Mouse (Mus musculus) MEL (cell line): ENCODE data around the gene Arap2. TPM values are rescaled to one million over a fixed set of nuclear protein-coding genes. Genes with fewer than 3 reads are reported as not detected.

ENCODE experiments used
- DNase-seq: peaks from one replicate; pipeline ENCODE4 v3.0.0; 2011; ENCODE audit warnings: low read depth, low spot score
- H3K27ac ChIP-seq: 2 replicates; pipeline ENCODE4 v1.5.1; 2012; ENCODE audit warnings: low read depth, mild to moderate bottlenecking, control low read depth, low read length, moderate library complexity; ENCODE audit not compliant: control insufficient read depth
- H3K27me3 ChIP-seq, 2 experiments: fragments of 150-350 bp in 1 of 2; sonication (generic) in 1 of 2; 2 replicates each; pipeline ENCODE4 v1.6.1; 2012; ENCODE audit warnings: low read length in 2 of 2, mild to moderate bottlenecking in 2 of 2, improper control_type of control experiment in 1 of 2, moderate library complexity in 1 of 2; ENCODE audit not compliant: insufficient read depth in 2 of 2, control insufficient read depth in 1 of 2
- H3K36me3 ChIP-seq, 2 experiments: 2 replicates each; pipeline ENCODE4 v1.6.1; 2012 to 2014; ENCODE audit warnings: low read length in 2 of 2, improper control_type of control experiment in 1 of 2, inconsistent platforms in 1 of 2, mild to moderate bottlenecking in 1 of 2; ENCODE audit not compliant: insufficient read depth in 2 of 2, control insufficient read depth in 1 of 2
- H3K4me1 ChIP-seq, 2 experiments: fragments of 150-350 bp in 1 of 2; sonication (generic) in 1 of 2; 2 replicates each; pipeline ENCODE4 v1.6.1; 2012; ENCODE audit warnings: low read length in 2 of 2, improper control_type of control experiment in 1 of 2, mild to moderate bottlenecking in 1 of 2; ENCODE audit not compliant: insufficient read depth in 2 of 2, control insufficient read depth in 1 of 2
- H3K4me3 ChIP-seq, 2 experiments: fragments of 150-350 bp in 1 of 2; sonication (generic) in 1 of 2; 2 replicates each; pipeline ENCODE4 v1.5.1; 2012; ENCODE audit warnings: low read depth in 2 of 2, low read length in 2 of 2, mild to moderate bottlenecking in 2 of 2, moderate library complexity in 2 of 2, control low read depth in 1 of 2, improper control_type of control experiment in 1 of 2; ENCODE audit not compliant: control insufficient read depth in 1 of 2, insufficient read depth in 1 of 2
- H3K79me2 ChIP-seq: 2 replicates; pipeline ENCODE4 v1.6.1; 2012; ENCODE audit warnings: mild to moderate bottlenecking, low read length, moderate library complexity; ENCODE audit not compliant: control insufficient read depth, poor library complexity, insufficient read depth
- H3K9ac ChIP-seq: 2 replicates; pipeline ENCODE4 v1.6.1; 2012; ENCODE audit warnings: low read depth, mild to moderate bottlenecking, control low read depth, low read length, moderate library complexity; ENCODE audit not compliant: control insufficient read depth, poor library complexity, severe bottlenecking
- H3K9me3 ChIP-seq: fragments of 150-350 bp; sonication (generic); replicated peaks from 2 replicates; pipeline ENCODE4 v1.6.1; 2012; ENCODE audit warnings: mild to moderate bottlenecking, low read length, improper control_type of control experiment, moderate library complexity; ENCODE audit not compliant: insufficient read depth
- BHLHE40 ChIP-seq: IDR thresholded peaks from 2 replicates; pipeline ENCODE4 v1.6.1; 2012; ENCODE audit warnings: low read depth, mild to moderate bottlenecking, inconsistent platforms, low read length, improper control_type of control experiment, borderline replicate concordance
- CHD2 ChIP-seq: IDR thresholded peaks from 2 replicates; pipeline ENCODE4 v1.6.1; 2011; ENCODE audit warnings: low read length, improper control_type of control experiment
- EP300 ChIP-seq, 2 experiments: IDR thresholded peaks; 2 replicates each; pipeline ENCODE4 v1.6.1; 2011; ENCODE audit warnings: improper control_type of control experiment in 2 of 2, low read length in 2 of 2, low read depth in 1 of 2, mild to moderate bottlenecking in 1 of 2
- GABPA ChIP-seq: IDR thresholded peaks from 2 replicates; pipeline ENCODE4 v1.6.1; 2012; ENCODE audit warnings: low read depth, mild to moderate bottlenecking, inconsistent platforms, low read length, improper control_type of control experiment, moderate library complexity
- KAT2A ChIP-seq: conservative IDR thresholded peaks from 2 replicates; pipeline ENCODE4 v1.6.1; 2012; ENCODE audit warnings: low read depth, low read length, improper control_type of control experiment, inconsistent platforms
- MAX ChIP-seq: IDR thresholded peaks from 2 replicates; pipeline ENCODE4 v1.6.1; 2011; ENCODE audit warnings: low read length, improper control_type of control experiment
- MAZ ChIP-seq: IDR thresholded peaks from 2 replicates; pipeline ENCODE4 v1.6.1; 2012; ENCODE audit warnings: low read depth, mild to moderate bottlenecking, inconsistent platforms, low read length, improper control_type of control experiment
- MYC ChIP-seq: IDR thresholded peaks from 2 replicates; pipeline ENCODE4 v1.6.1; 2011; ENCODE audit warnings: low read depth, mild to moderate bottlenecking, low read length, improper control_type of control experiment, moderate library complexity
- POLR2A ChIP-seq, 2 experiments: IDR thresholded peaks; 2 replicates each; pipeline ENCODE4 v1.6.1; 2011 to 2012; ENCODE audit warnings: low read length in 2 of 2, mild to moderate bottlenecking in 2 of 2, control low read depth in 1 of 2, improper control_type of control experiment in 1 of 2, low read depth in 1 of 2, moderate library complexity in 1 of 2; ENCODE audit not compliant: control insufficient read depth in 1 of 2, insufficient read depth in 1 of 2, poor library complexity in 1 of 2
- POLR2AphosphoS5 ChIP-seq: IDR thresholded peaks from 2 replicates; pipeline ENCODE4 v1.6.1; 2012; ENCODE audit warnings: low read depth, borderline replicate concordance, mild to moderate bottlenecking, inconsistent platforms, low read length, moderate library complexity, mixed read lengths
- SMC3 ChIP-seq: IDR thresholded peaks from 2 replicates; pipeline ENCODE4 v1.6.1; 2011; ENCODE audit warnings: low read depth, low read length, improper control_type of control experiment
- TBP ChIP-seq: IDR thresholded peaks from 2 replicates; pipeline ENCODE4 v1.8.0; 2011; ENCODE audit warnings: low read depth, low read length, improper control_type of control experiment
- TCF12 ChIP-seq: IDR thresholded peaks from 2 replicates; pipeline ENCODE4 v1.6.1; 2014; ENCODE audit warnings: low read depth, mild to moderate bottlenecking, inconsistent platforms, low read length, improper control_type of control experiment, moderate library complexity
- UBTF ChIP-seq: IDR thresholded peaks from 2 replicates; pipeline ENCODE4 v1.6.1; 2012; ENCODE audit warnings: low read depth, mild to moderate bottlenecking, inconsistent platforms, low read length, improper control_type of control experiment, moderate library complexity, borderline replicate concordance; ENCODE audit not compliant: insufficient read depth
- USF1 ChIP-seq: IDR thresholded peaks from 2 replicates; pipeline ENCODE4 v1.6.1; 2014; ENCODE audit warnings: low read depth, mild to moderate bottlenecking, inconsistent platforms, low read length, improper control_type of control experiment, moderate library complexity
- USF2 ChIP-seq, 2 experiments: IDR thresholded peaks; 2 replicates each; pipeline ENCODE4 v1.6.1; 2011 to 2012; ENCODE audit warnings: improper control_type of control experiment in 2 of 2, low read length in 2 of 2, borderline replicate concordance in 1 of 2, inconsistent platforms in 1 of 2, low read depth in 1 of 2, mild to moderate bottlenecking in 1 of 2; ENCODE audit not compliant: insufficient read depth in 1 of 2
- ZC3H11A ChIP-seq: IDR thresholded peaks from 2 replicates; pipeline ENCODE4 v1.6.1; 2012; ENCODE audit warnings: low read depth, mild to moderate bottlenecking, inconsistent platforms, low read length, improper control_type of control experiment
- ZNF384 ChIP-seq: IDR thresholded peaks from 2 replicates; pipeline ENCODE4 v1.6.1; 2012; ENCODE audit warnings: low read depth, mild to moderate bottlenecking, inconsistent platforms, low read length, improper control_type of control experiment
- polyA plus RNA-seq, 2 experiments: library from polyadenylated mRNA; stranded (reverse) in 1 of 2; unstranded in 1 of 2; fragments of >175 nt in 1 of 2; fragments of >200 nt in 1 of 2; gene quantifications; 2 replicates each; pipeline versions ENCODE4 v1.2.1 to v1.2.4; 2012; ENCODE audit warnings: low replicate concordance in 2 of 2, low read depth in 1 of 2; ENCODE audit not compliant: insufficient read length in 2 of 2, insufficient read depth in 1 of 2, missing spikeins in 1 of 2
- total RNA-seq: library from RNA; depleted of rRNA; stranded (reverse); fragments of 300-350 nt; gene quantifications from 2 replicates; pipeline ENCODE4 v1.2.3, GENCODE M21; 2012

The Arap2 gene
- total and polyA plus RNA-seq, 3 experiments = not detected

GRCm38 (mm10) chr5:62725551-62725950, 40.4 kb downstream of the Arap2 start:
- H3K27me3 ChIP-seq = no peaks in the 10 kb centered on the region
- no peaks in the 10 kb centered on the region for H3K36me3 ChIP-seq
- H3K79me2 ChIP-seq = no peaks in the 10 kb centered on the region
- H3K4me1 ChIP-seq = no peaks in the 10 kb centered on the region
- H3K9me3 ChIP-seq = no peaks in the 10 kb centered on the region
- no peak overlapping the region for H3K9ac ChIP-seq
- no peak overlapping the region for H3K4me3 ChIP-seq
- DNase-seq = no peak
- no peak overlapping the region for H3K27ac ChIP-seq
- TF ChIP-seq ZC3H11A (no peak), POLR2AphosphoS5 (no peak), MYC (no peak), USF1 (no peak), KAT2A (no peak), USF2 (IDR thresholded peaks at IDR 0.05; ENCODE audit: borderline replicate concordance in 1 of 2, insufficient read depth in 1 of 2, low read depth in 1 of 2, low read length in 2 of 2) (no peak), TBP (no peak), EP300 (IDR thresholded peaks at IDR 0.05; ENCODE audit: low read depth in 1 of 2, low read length in 2 of 2) (no peak)

DNA sequence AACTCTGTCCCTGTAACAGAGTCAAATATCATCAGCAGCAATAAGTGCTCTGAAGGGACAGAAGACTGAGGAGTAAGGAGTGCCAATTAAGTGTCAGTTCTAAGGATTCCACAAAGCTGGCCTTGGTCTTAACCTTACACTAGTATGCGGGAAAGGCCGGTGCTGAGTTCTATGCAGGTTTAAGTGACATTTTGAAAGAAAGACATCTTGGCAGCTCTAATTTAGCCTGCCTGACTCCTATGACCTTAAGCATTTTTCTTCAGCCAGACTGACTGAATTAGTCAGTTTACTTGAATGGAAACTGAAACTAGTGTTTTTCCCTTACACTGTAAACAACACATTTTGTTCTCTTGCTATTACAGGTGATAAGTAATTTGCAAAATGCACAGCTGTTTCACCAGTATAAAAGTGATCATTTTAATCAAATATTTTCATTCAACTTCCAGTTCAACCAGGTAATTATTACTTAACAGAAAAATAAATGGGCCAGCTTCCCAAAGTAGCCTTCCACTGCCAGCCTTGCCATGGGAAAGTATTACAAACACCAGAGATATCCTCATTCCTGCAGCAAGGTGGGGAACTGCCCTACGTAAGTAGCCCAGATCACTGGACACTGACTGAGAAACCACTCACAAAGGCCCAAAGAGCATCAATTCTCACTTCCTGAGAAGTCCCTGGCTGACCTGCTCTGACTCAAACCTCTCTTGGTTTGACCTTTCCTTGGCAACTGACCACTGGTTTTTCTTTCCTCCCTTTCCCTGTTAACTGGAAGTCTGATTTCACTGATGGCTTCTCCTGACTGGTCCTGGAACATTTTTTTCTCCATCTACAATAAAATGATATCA, 42.5 kb downstream of the Arap2 start:
- DNase-seq = no peak
- Histone ChIP-seq H3K4me1 (no peaks in the 10 kb centered on the region), H3K27me3 (no peaks in the 10 kb centered on the region), H3K9ac (no peak overlapping the region), H3K27ac (no peak overlapping the region), H3K9me3 (no peaks in the 10 kb centered on the region), H3K4me3 (no peak overlapping the region), H3K36me3 (no peaks in the 10 kb centered on the region), H3K79me2 (no peaks in the 10 kb centered on the region)
- TF ChIP-seq MYC (no peak), SMC3 (no peak), MAZ (no peak), TCF12 (no peak), ZNF384 (no peak), UBTF (no peak), BHLHE40 (no peak), GABPA (no peak), KAT2A (no peak), MAX (no peak), ZC3H11A (no peak), POLR2A (IDR thresholded peaks at IDR 0.05; ENCODE audit: control insufficient read depth in 1 of 2, insufficient read depth in 1 of 2, low read depth in 1 of 2, low read length in 2 of 2, poor library complexity in 1 of 2) (no peak), CHD2 (no peak)
